Mouse (Mus musculus) thymus, adult 2 months (tissue): ENCODE data around the gene Reg3g.
"Not testable (repeated sequence)": the region's sequence is repeated elsewhere in the genome, so short reads cannot be mapped to it uniquely, and the experiment has no call there.

Experiments used
- CTCF ChIP-seq: fragments of 200-500 bp; IDR thresholded peaks from 2 replicates; pipeline ENCODE4 v1.5.1; 2012; ENCODE audit warnings: mild to moderate bottlenecking, control low read depth, low read length, moderate library complexity, borderline replicate concordance; ENCODE audit not compliant: control insufficient read depth, poor library complexity, insufficient read depth; ENCODE audit errors: extremely low read depth
- POLR2A ChIP-seq: fragments of 200-500 bp; IDR thresholded peaks from 2 replicates; pipeline ENCODE4 v1.6.1; 2012; ENCODE audit warnings: mild to moderate bottlenecking, low read length, control low read depth, moderate library complexity; ENCODE audit not compliant: control insufficient read depth, poor library complexity, insufficient read depth; ENCODE audit errors: extremely low read depth

DNA sequence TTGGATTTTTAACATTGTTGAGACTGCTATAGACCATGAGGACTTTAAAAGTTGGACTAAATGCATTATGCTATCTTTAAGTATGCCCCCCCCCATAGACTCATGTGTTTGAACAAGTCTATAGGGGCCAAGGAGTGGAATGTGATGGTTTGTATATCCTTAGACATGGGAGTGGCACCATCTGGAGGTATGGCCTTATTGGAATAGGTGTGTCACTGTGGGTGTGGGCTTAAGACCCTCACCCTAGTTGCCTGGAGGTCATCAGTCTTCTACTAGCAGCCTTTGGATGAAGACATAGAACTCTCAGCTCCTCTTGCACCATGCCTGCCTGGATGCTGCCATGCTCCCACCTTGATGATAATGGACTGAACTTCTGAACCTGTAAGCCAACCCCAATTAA lies 46.3 kb downstream of the Reg3g start, which contains the start of gene Reg1:
- not testable (repeated sequence) for TF ChIP-seq CTCF, POLR2A
